Mouse (Mus musculus) frontal cortex, adult (tissue): ENCODE measurements at regions not wholly inside any gene's neighbourhood (a gene's known extent, or its start where the extent isn't known, plus 50 kb on each side); places are given as distances from the start of the nearest gene placed in this dataset.
A peak's percentile ranks its signal among the peaks of the same experiment; 100 is the strongest.

ENCODE experiments used
- ATAC-seq: cut with Nextera tagmentation; 2 replicates; pipeline ENCODE4 v1.9.2; 2017; ENCODE audit warnings: mild to moderate bottlenecking, moderate library complexity, mixed read lengths; ENCODE audit not compliant: low TSS enrichment

- ATAC-seq = no peak
Measured at GRCm38 (mm10) chr1:159989561-159989960, 54.6 kb upstream of the 4930523C07Rik start.

DNA sequence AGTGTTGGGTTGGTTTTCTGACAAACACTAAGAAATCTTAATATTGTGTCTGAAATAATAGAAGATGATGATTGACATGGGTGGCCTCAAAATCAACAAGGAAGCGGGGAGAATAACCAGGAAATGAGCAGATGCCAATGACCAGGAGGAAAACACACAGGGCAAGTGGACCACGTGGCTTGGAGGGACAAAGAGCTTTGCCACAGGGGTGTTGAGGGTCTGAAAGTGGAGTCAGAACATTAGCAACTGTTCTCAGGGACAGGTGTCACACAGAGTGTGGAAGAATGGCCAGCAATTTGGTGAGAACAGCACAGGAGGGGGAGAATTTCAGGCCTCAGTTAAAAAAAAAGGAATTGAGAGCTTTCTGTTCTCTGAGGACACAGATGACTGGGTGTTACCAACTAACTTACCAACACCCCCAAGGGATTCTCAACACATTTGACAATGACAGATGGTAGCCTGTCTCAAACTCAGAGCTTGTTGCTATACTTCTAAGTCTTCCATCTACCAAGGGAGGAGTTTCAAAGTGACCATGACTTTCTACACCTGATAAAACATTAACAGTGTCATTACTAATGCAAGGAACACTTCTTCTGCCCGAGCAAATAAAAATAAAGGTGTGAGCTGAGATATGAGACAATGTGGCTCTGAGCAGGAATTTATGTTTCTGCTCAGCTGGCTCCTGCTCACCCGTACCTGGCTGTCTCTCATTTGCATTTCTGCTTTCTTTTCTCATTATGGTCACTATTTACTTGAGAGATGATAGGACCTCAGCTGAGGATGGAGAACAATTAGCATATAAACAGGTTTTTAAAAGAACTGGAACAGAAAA lies 52.2 kb upstream of the 4930523C07Rik start:
- peak; percentile 44; the same call in 1 of the 2 replicates for ATAC-seq
